Mouse (Mus musculus): Measurements from ENCODE around the gene Olfr922. TPM values are rescaled to one million over a fixed set of nuclear protein-coding genes. Genes with fewer than 3 reads are reported as not detected.

The Olfr922 gene
- polyA plus RNA-seq (2015; fragmentation: Nextera tagmentation; extraction: Ambion mirVana), result not detected in 2 replicates

DNA sequence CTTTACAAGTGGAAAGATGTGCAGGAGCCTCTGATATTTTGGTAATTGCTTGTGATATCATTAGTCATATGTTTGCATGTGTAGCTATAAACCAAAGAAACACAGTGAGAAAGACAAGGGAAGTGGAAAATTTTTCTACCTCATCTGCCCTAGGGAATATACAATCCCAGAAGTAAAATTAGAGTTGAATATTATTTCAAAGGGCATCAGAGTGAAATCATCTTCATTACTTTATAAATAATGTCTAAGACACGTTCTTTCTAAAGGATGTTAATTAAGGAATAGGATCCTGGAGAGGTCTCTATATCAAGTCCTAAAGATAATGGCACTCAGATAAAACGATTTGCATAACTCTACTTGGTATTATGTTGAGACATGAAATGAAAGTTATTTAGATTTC, at the start of gene Olfr922:
TSS of gene Olfr922 (plus strand) at position 301 of the 400 bp plus-strand sequence.
- 73% methylated on average over 2 of the region's 2 CpGs for WGBS
- Histone ChIP-seq H3K4me2 (replicated peaks) (no peak within 1 kb of the TSS), H3K4me3 (no peak within 1 kb of the TSS), H3K27ac (replicated peaks) (no peak within 1 kb of the TSS), H3K36me3 (no peaks in the 10 kb centered on the region), H3K9me3 (no peaks in the 10 kb centered on the region), H3K4me1 (no peaks in the 10 kb centered on the region), H3K9ac (replicated peaks) (no peak within 1 kb of the TSS), H3K27me3 (no peaks in the 10 kb centered on the region)
- no peak for ATAC-seq (replicated peaks)

DNA sequence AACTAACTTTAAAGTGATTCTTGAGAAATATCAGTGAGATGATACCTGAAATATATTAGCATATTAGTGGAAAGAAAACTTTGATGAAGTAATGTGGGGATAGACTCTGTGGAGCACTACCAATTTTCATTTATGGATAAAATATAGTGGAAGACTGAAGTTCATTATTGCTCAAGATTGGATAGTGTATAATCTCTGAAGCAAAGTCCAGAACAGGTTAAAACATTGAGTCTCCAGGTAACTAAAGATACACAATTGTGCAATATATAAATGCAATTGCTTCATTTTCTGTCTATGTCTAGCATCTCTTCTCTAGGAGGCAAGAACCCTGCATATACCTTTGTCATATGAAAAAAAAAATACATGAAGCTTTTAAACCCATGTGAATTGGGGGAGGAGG, 41.6 kb upstream of the Olfr922 start, which contains the start of gene Olfr921:
TSS of gene Olfr921 (plus strand) at position 301 of the 400 bp plus-strand sequence.
- no peaks in the 10 kb centered on the region for H3K27me3 ChIP-seq
- H3K36me3 ChIP-seq, result no peaks in the 10 kb centered on the region
- no peak within 1 kb of the TSS for H3K4me3 ChIP-seq
- H3K4me1 ChIP-seq, result no peaks in the 10 kb centered on the region
- ATAC-seq (replicated peaks), result no peak
- H3K27ac ChIP-seq (replicated peaks), result no peak within 1 kb of the TSS
- no peaks in the 10 kb centered on the region for H3K9me3 ChIP-seq
- H3K9ac ChIP-seq (replicated peaks), result no peak within 1 kb of the TSS
- no peak within 1 kb of the TSS for H3K4me2 ChIP-seq (replicated peaks)

DNA sequence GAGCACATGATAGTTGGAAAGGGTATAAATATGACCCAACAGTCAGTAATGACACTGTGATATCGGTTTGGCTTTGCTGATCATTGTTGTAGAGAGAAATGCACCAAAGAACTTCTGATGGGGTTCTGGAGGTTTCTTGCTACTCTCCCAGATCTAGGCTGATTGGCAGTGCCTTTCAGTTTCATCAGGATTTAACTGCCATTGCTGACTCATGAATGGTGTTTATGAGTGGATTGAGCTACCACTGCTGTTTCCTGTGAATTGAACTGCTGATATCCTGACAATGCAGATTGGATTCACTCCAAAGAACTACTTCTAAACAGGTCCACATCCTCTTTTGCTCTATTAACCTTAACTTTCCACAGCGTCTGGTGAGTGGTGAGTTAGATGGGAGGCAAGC, 21.7 kb upstream of the Olfr922 start:
- Histone ChIP-seq H3K4me2 (replicated peaks) (no peak overlapping the region), H3K9ac (replicated peaks) (no peak overlapping the region), H3K4me3 (no peak overlapping the region), H3K4me1 (no peaks in the 10 kb centered on the region), H3K27me3 (no peaks in the 10 kb centered on the region), H3K36me3 (no peaks in the 10 kb centered on the region), H3K9me3 (no peaks in the 10 kb centered on the region), H3K27ac (replicated peaks) (no peak overlapping the region)
- WGBS, result 86% methylated on average over 2 of the region's 2 CpGs
- ATAC-seq (replicated peaks), result no peak

DNA sequence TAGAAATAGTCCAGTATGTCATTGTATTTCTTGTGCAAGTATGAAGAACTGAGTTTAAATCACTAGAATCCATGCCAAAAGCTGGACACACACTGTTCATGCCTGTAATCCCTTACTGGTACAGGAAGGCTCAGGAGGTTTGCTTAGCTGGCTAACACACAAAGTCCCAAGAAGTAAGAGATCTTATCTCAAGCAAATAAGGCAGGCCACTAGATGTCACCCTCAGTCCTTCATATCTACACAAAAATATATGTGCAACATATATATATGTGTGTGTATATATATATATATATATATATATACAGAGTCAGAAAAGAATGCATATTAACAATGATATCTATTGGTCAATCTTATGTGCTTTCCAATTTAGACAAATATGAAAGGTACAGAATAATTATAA, 8.7 kb upstream of the Olfr922 start:
- Histone ChIP-seq H3K4me1 (no peaks in the 10 kb centered on the region), H3K27me3 (no peaks in the 10 kb centered on the region), H3K4me3 (no peak overlapping the region), H3K9ac (replicated peaks) (no peak overlapping the region), H3K27ac (replicated peaks) (no peak overlapping the region), H3K9me3 (no peaks in the 10 kb centered on the region), H3K4me2 (replicated peaks) (no peak overlapping the region), H3K36me3 (no peaks in the 10 kb centered on the region)
- ATAC-seq (replicated peaks), result no peak

DNA sequence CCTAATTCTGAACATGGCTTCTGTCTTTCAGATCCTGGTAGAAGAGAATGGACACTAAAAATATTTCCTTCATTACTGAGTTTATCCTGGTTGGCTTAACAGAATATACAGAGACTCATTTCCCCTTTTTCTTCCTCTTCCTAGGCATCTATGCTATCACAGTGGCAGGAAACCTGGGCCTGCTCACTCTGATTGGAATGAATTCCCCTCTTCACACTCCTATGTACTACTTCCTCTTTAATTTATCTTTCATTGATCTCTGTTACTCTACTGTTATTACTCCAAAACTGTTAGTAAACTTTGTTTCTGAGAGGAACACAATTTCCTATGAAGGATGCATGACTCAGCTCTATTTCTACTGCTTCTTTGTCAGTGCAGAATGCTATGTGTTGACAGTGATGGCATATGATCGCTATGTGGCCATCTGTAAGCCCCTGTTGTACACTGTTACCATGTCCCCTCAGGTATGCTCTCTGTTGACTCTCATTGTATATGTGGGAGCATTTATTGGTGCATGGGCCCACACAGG, 1.1 kb downstream of the Olfr922 start:
- ATAC-seq (replicated peaks), result no peak
- Histone ChIP-seq H3K27me3 (no peaks in the 10 kb centered on the region), H3K9ac (replicated peaks) (no peak overlapping the region), H3K36me3 (no peaks in the 10 kb centered on the region), H3K4me3 (no peak overlapping the region), H3K27ac (replicated peaks) (no peak overlapping the region), H3K4me2 (replicated peaks) (no peak overlapping the region), H3K9me3 (no peaks in the 10 kb centered on the region), H3K4me1 (no peaks in the 10 kb centered on the region)
- 92% methylated on average over 1 of the region's 1 CpGs for WGBS

DNA sequence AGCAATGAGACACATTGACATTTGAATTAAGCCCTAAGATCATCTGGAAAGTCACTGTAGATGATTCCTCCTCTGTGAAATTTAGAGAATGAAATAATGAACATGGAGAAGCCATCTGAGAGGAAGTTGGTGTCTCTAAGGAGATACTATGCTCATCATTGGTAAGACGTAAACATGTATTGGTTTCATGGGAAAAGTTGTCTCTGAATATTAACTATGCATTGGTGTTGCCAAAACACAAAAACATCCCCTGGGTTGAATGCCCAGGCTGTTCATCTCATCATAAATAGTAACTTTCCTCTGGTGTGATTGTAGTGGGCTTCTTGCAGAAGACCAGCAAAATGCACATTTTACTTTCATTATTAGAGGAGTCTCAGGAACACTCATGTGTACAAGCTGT, 11.8 kb downstream of the Olfr922 start, which contains the start of gene Olfr923:
TSS of gene Olfr923 (plus strand) at position 301 of the 400 bp plus-strand sequence.
- H3K4me2 ChIP-seq (replicated peaks), result no peak within 1 kb of the TSS
- H3K4me1 ChIP-seq, result no peaks in the 10 kb centered on the region
- no peak within 1 kb of the TSS for H3K4me3 ChIP-seq
- no peak for ATAC-seq (replicated peaks)
- H3K9me3 ChIP-seq, result no peaks in the 10 kb centered on the region
- no peaks in the 10 kb centered on the region for H3K27me3 ChIP-seq
- no peak within 1 kb of the TSS for H3K27ac ChIP-seq (replicated peaks)
- H3K36me3 ChIP-seq, result no peaks in the 10 kb centered on the region
- H3K9ac ChIP-seq (replicated peaks), result no peak within 1 kb of the TSS
- WGBS, result 92% methylated on average over 1 of the region's 1 CpGs

DNA sequence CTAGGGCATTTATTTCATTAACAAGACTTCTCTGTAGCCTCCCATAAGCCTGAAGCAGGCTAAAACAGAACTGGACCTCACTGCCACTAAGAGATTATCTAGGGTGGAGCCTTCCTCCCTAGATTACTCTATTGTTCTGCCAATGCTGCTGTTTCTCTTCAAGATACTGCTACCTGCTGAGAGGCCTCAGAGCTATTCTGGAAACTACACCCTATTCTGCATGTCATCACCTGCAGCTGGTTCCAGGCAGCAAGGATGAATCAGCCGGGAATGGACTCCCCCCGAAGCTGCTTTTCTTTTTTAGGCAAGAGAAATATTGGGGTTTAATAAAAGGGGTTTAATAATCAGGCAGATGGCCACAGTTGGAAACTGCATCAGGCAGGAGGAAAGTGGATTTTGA, 18.6 kb downstream of the Olfr922 start:
- no peaks in the 10 kb centered on the region for H3K36me3 ChIP-seq
- no peaks in the 10 kb centered on the region for H3K27me3 ChIP-seq
- no peak overlapping the region for H3K27ac ChIP-seq (replicated peaks)
- H3K4me3 ChIP-seq, result no peak overlapping the region
- no peak for ATAC-seq (replicated peaks)
- H3K4me1 ChIP-seq, result no peaks in the 10 kb centered on the region
- H3K9me3 ChIP-seq, result no peaks in the 10 kb centered on the region
- no peak overlapping the region for H3K4me2 ChIP-seq (replicated peaks)
- no peak overlapping the region for H3K9ac ChIP-seq (replicated peaks)
- WGBS, result 75% methylated on average over 2 of the region's 2 CpGs

DNA sequence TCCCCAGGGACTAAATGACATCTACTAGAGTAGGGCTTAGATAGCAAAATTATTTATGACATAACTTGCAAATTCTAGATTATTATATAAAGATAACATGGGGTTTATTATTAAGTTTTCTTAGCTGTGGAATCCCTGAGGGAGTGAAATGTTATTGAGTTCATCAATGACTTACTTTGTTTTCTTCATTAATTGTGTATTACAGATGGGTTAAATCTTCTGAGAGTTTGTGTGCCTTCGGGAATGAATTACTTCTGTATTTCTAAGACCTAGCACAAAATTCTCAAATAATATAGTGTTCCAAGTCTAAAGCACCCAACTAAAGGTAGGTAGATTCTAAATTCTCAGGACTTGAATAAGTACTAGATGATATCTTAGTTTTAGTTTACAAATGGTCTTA, 29.7 kb downstream of the Olfr922 start, which contains the start of gene Olfr924:
TSS of gene Olfr924 (plus strand) at position 301 of the 400 bp plus-strand sequence.
- 93% methylated on average over 1 of the region's 1 CpGs for WGBS
- no peaks in the 10 kb centered on the region for H3K36me3 ChIP-seq
- H3K27ac ChIP-seq (replicated peaks), result no peak within 1 kb of the TSS
- no peaks in the 10 kb centered on the region for H3K9me3 ChIP-seq
- no peak within 1 kb of the TSS for H3K9ac ChIP-seq (replicated peaks)
- H3K4me2 ChIP-seq (replicated peaks), result no peak within 1 kb of the TSS
- H3K27me3 ChIP-seq, result no peaks in the 10 kb centered on the region
- ATAC-seq (replicated peaks), result no peak
- H3K4me3 ChIP-seq, result no peak within 1 kb of the TSS
- no peaks in the 10 kb centered on the region for H3K4me1 ChIP-seq

DNA sequence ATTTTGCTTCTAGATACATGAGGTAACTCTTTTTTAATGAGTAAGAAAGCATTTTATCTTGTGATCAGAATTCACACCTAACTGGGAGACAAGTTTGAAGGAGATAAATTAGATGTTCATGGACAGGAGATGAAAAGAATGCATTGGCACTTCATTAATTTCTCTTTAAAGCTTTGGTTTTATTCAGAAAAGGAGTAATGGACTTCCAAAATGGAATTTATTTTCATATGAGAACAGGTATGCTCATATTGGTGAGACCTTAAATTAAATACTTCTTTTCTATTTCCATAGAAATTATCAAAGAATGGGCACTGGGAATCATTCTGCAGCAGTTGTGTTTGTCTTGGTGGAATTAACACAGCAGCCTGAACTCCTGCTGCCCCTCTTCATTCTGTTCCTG, 40.3 kb downstream of the Olfr922 start, which contains the start of gene Olfr26:
TSS of gene Olfr26 (plus strand) at position 301 of the 400 bp plus-strand sequence.
- Histone ChIP-seq H3K4me1 (no peaks in the 10 kb centered on the region), H3K9me3 (no peaks in the 10 kb centered on the region), H3K36me3 (no peaks in the 10 kb centered on the region), H3K4me3 (no peak within 1 kb of the TSS), H3K9ac (replicated peaks) (no peak within 1 kb of the TSS), H3K27ac (replicated peaks) (no peak within 1 kb of the TSS), H3K27me3 (no peaks in the 10 kb centered on the region), H3K4me2 (replicated peaks) (no peak within 1 kb of the TSS)
- no peak for ATAC-seq (replicated peaks)

Other genes starting within 250 kb of the Olfr922 start
- not detected in 2 replicates for gene Olfr912, start 234.4 kb upstream of the Olfr922 start, polyA plus RNA-seq (2015; fragmentation: Nextera tagmentation; extraction: Ambion mirVana)
- gene Olfr913, start 221.9 kb upstream of the Olfr922 start, polyA plus RNA-seq (2015; fragmentation: Nextera tagmentation; extraction: Ambion mirVana), result not detected in 2 replicates
- not detected in 2 replicates for gene Olfr914, start 209.5 kb upstream of the Olfr922 start, polyA plus RNA-seq (2015; fragmentation: Nextera tagmentation; extraction: Ambion mirVana)
- gene Olfr916, start 154.7 kb upstream of the Olfr922 start, polyA plus RNA-seq (2015; fragmentation: Nextera tagmentation; extraction: Ambion mirVana), result not detected in 2 replicates
- gene Olfr917, start 148.8 kb upstream of the Olfr922 start, polyA plus RNA-seq (2015; fragmentation: Nextera tagmentation; extraction: Ambion mirVana), result not detected in 2 replicates
- gene Olfr918, start 140.0 kb upstream of the Olfr922 start, polyA plus RNA-seq (2015; fragmentation: Nextera tagmentation; extraction: Ambion mirVana), result not detected in 2 replicates
- gene Olfr919, start 110.9 kb upstream of the Olfr922 start, polyA plus RNA-seq (2015; fragmentation: Nextera tagmentation; extraction: Ambion mirVana), result not detected in 2 replicates
- 5.5 and 5.7 TPM in 2 replicates for gene Vwa5a, start 96.3 kb upstream of the Olfr922 start, polyA plus RNA-seq (2015; fragmentation: Nextera tagmentation; extraction: Ambion mirVana)
- gene Olfr920, start 62.3 kb upstream of the Olfr922 start, polyA plus RNA-seq (2015; fragmentation: Nextera tagmentation; extraction: Ambion mirVana), result 0.03 TPM in 1 of 2 replicates, not detected in the other
- not detected in 2 replicates for gene Olfr921, start 41.5 kb upstream of the Olfr922 start, polyA plus RNA-seq (2015; fragmentation: Nextera tagmentation; extraction: Ambion mirVana)
- gene Olfr923, start 11.9 kb downstream of the Olfr922 start, polyA plus RNA-seq (2015; fragmentation: Nextera tagmentation; extraction: Ambion mirVana), result not detected in 2 replicates
- not detected in 2 replicates for gene Olfr924, start 29.8 kb downstream of the Olfr922 start, polyA plus RNA-seq (2015; fragmentation: Nextera tagmentation; extraction: Ambion mirVana)
- gene Olfr26, start 40.4 kb downstream of the Olfr922 start, polyA plus RNA-seq (2015; fragmentation: Nextera tagmentation; extraction: Ambion mirVana), result not detected in 2 replicates
- not detected in 2 replicates for gene Olfr926, start 62.5 kb downstream of the Olfr922 start, polyA plus RNA-seq (2015; fragmentation: Nextera tagmentation; extraction: Ambion mirVana)
- not detected in 2 replicates for gene Olfr930, start 115.2 kb downstream of the Olfr922 start, polyA plus RNA-seq (2015; fragmentation: Nextera tagmentation; extraction: Ambion mirVana)
- not detected in 2 replicates for gene Olfr933, start 157.7 kb downstream of the Olfr922 start, polyA plus RNA-seq (2015; fragmentation: Nextera tagmentation; extraction: Ambion mirVana)
- not detected in 2 replicates for gene Olfr934, start 173.7 kb downstream of the Olfr922 start, polyA plus RNA-seq (2015; fragmentation: Nextera tagmentation; extraction: Ambion mirVana)
- not detected in 2 replicates for gene Olfr935, start 185.1 kb downstream of the Olfr922 start, polyA plus RNA-seq (2015; fragmentation: Nextera tagmentation; extraction: Ambion mirVana)
- gene Olfr146, start 208.8 kb downstream of the Olfr922 start, polyA plus RNA-seq (2015; fragmentation: Nextera tagmentation; extraction: Ambion mirVana), result not detected in 2 replicates